Mouse (Mus musculus) thymus, adult 2 months (tissue): ENCODE measurements around the gene C3.

Source experiments
- CTCF ChIP-seq: fragments of 200-500 bp; IDR thresholded peaks from 2 replicates; pipeline ENCODE4 v1.5.1; 2012; ENCODE audit warnings: mild to moderate bottlenecking, control low read depth, low read length, moderate library complexity, borderline replicate concordance; ENCODE audit not compliant: control insufficient read depth, poor library complexity, insufficient read depth; ENCODE audit errors: extremely low read depth
- POLR2A ChIP-seq: fragments of 200-500 bp; IDR thresholded peaks from 2 replicates; pipeline ENCODE4 v1.6.1; 2012; ENCODE audit warnings: mild to moderate bottlenecking, low read length, control low read depth, moderate library complexity; ENCODE audit not compliant: control insufficient read depth, poor library complexity, insufficient read depth; ENCODE audit errors: extremely low read depth

GRCm38 (mm10) chr17:57262901-57263550 is 35.1 kb upstream of the C3 start:
- TF ChIP-seq POLR2A (no peak), CTCF (no peak)
